Mouse (Mus musculus) liver, embryonic 14.5 days (tissue): Measurements from ENCODE around the gene Aven.

Experiments used
- CTCF ChIP-seq: IDR thresholded peaks from 2 replicates; pipeline ENCODE4 v1.5.1; 2016; ENCODE audit warnings: antibody characterized with exemption, low read depth, control low read depth
- EP300 ChIP-seq: IDR thresholded peaks from 2 replicates; pipeline ENCODE4 v1.6.1; 2016; ENCODE audit warnings: antibody characterized with exemption, low read depth

DNA sequence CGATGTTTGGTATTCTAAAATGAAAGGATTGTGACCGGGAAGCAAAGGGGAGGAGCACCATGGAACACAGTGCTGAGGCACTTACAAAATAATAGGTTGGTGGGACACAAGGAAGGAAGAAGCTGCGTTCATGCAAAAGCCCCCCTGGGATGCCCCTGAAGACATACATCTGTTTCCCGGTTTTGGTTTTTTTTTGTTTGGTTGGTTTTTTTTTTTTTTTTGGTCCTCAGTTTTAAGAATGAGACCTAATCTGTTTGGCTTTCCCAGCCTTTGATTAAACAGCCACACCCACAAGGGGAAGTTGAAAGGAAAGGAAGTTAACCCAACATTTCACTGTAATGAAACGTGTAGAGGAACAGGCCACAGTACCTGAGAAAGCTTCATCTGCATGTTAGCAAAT, 163.4 kb downstream of the Aven start:
- TF ChIP-seq EP300 = no peak
- no peak for TF ChIP-seq CTCF
